Comparison of ENCODE assay signal across 8 mouse cellular contexts in genomic region chr4:84523211-84523610, GRCm38 (mm10).
DNase-seq lines count a peak whose midpoint lies in the region; ATAC-seq and TF ChIP-seq lines count a peak whose summit lies in the region.

No protein-coding gene starts in this region.

- peak; percentile 13 to 41 for DNase-seq in cerebellum, postnatal 10 days
- DNase-seq in cerebellum, postnatal 4 days (ENCODE audit: low spot score in 2 of 2): no peak
- peak; percentile 68 for DNase-seq in embryonic facial prominence, embryonic 14.5 days (ENCODE audit: low spot score)
- DNase-seq in layer of hippocampus, postnatal 14 days (ENCODE audit: low spot score in 2 of 2): no peak

- TF ChIP-seq POLR2A in ES-Bruce4 (IDR thresholded peaks at IDR 0.05; ENCODE audit: insufficient read depth, low read length): no peak

- no peaks in the 10 kb centered on the region for H3K27me3 ChIP-seq in ES-Bruce4 (ENCODE audit: control insufficient read depth, insufficient read depth, low read length, poor library complexity, severe bottlenecking)
- H3K27me3 ChIP-seq in embryonic facial prominence, embryonic 14.5 days (replicated peaks; ENCODE audit: control insufficient read depth, insufficient read depth, low read length): no peaks in the 10 kb centered on the region
- 0 out of 2 replicates have a peak, but pooled peaks cover 5% of the 10 kb centered on the region for H3K27me3 ChIP-seq in hindbrain, embryonic 15.5 days
- H3K27me3 ChIP-seq in midbrain, embryonic 15.5 days (replicated peaks): no peaks in the 10 kb centered on the region

- H3K27ac ChIP-seq in ES-Bruce4 (ENCODE audit: insufficient read depth, low read length): peak overlapping the region; percentile 51
- H3K27ac ChIP-seq in embryonic facial prominence, embryonic 14.5 days (replicated peaks; ENCODE audit: low read depth, low read length): peak overlapping the region; percentile 72
- no peak overlapping the region for H3K27ac ChIP-seq in hindbrain, embryonic 15.5 days (replicated peaks)
- H3K27ac ChIP-seq in midbrain, embryonic 15.5 days: no peak overlapping the region

- ATAC-seq in embryonic facial prominence, embryonic 14.5 days (ENCODE audit: low read depth): peak; percentile 67; the same call in 1 of the 2 replicates
- peak; percentile 38; the same call in 1 of the 2 replicates for ATAC-seq in hindbrain, embryonic 15.5 days (ENCODE audit: low FRiP score, low read depth)
- ATAC-seq in midbrain, embryonic 15.5 days (replicated peaks): 0 out of 2 replicates have a peak, but pooled peaks have one; percentile 48
- ATAC-seq in megakaryocyte-erythroid progenitor cell, adult 5-6 weeks (replicated peaks; ENCODE audit: low FRiP score, low TSS enrichment, poor library complexity, severe bottlenecking): no peak

- no peak overlapping the region for H3K4me3 ChIP-seq in ES-Bruce4 (ENCODE audit: low read depth, low read length)
- no peak overlapping the region for H3K4me3 ChIP-seq in embryonic facial prominence, embryonic 14.5 days (ENCODE audit: low read depth, low read length)
- H3K4me3 ChIP-seq in hindbrain, embryonic 15.5 days: no peak overlapping the region
- no peak overlapping the region for H3K4me3 ChIP-seq in midbrain, embryonic 15.5 days

- H3K9me3 ChIP-seq in ES-Bruce4 (replicated peaks; ENCODE audit: control insufficient read depth, insufficient read depth, low read length, poor library complexity, severe bottlenecking): no peaks in the 10 kb centered on the region
- H3K9me3 ChIP-seq in embryonic facial prominence, embryonic 14.5 days (ENCODE audit: control insufficient read depth, low read length): no peaks in the 10 kb centered on the region
- H3K9me3 ChIP-seq in hindbrain, embryonic 15.5 days: no peaks in the 10 kb centered on the region
- H3K9me3 ChIP-seq in midbrain, embryonic 15.5 days: no peaks in the 10 kb centered on the region

- WGBS in embryonic facial prominence, embryonic 14.5 days: 7% methylated on average over 5 of the region's 5 CpGs
- WGBS in hindbrain, embryonic 15.5 days: 15% methylated on average over 5 of the region's 5 CpGs
- WGBS in midbrain, embryonic 15.5 days: 12% methylated on average over 5 of the region's 5 CpGs

- H3K4me1 ChIP-seq in ES-Bruce4 (ENCODE audit: control insufficient read depth, insufficient read depth, low read length): no peaks in the 10 kb centered on the region
- peaks cover 30% of the 10 kb centered on the region for H3K4me1 ChIP-seq in embryonic facial prominence, embryonic 14.5 days (ENCODE audit: control insufficient read depth, insufficient read depth, low read length)
- H3K4me1 ChIP-seq in hindbrain, embryonic 15.5 days (replicated peaks): peaks cover 17% of the 10 kb centered on the region
- H3K4me1 ChIP-seq in midbrain, embryonic 15.5 days: peaks cover 19% of the 10 kb centered on the region

- 0 out of 2 replicates have a peak, but pooled peaks have one; percentile 12 for TF ChIP-seq EP300 in ES-Bruce4 (IDR thresholded peaks at IDR 0.05; ENCODE audit: insufficient read depth, low read depth, low read length)

- no peak overlapping the region for H3K9ac ChIP-seq in ES-Bruce4 (ENCODE audit: low read depth, poor library complexity, severe bottlenecking)
- H3K9ac ChIP-seq in embryonic facial prominence, embryonic 14.5 days (ENCODE audit: low read depth, low read length): peak overlapping the region; percentile 44; the same call in 1 of the 2 replicates
- H3K9ac ChIP-seq in hindbrain, embryonic 15.5 days: no peak overlapping the region
- H3K9ac ChIP-seq in midbrain, embryonic 15.5 days: no peak overlapping the region

- no peak overlapping the region for H3K4me2 ChIP-seq in embryonic facial prominence, embryonic 14.5 days (ENCODE audit: low read depth, low read length)
- no peak overlapping the region for H3K4me2 ChIP-seq in hindbrain, embryonic 15.5 days
- H3K4me2 ChIP-seq in midbrain, embryonic 15.5 days: no peak overlapping the region

- no peaks in the 10 kb centered on the region for H3K36me3 ChIP-seq in ES-Bruce4 (ENCODE audit: control insufficient read depth, insufficient read depth, low read length, poor library complexity, severe bottlenecking)
- H3K36me3 ChIP-seq in embryonic facial prominence, embryonic 14.5 days (ENCODE audit: control insufficient read depth, insufficient read depth, low read length): no peaks in the 10 kb centered on the region
- H3K36me3 ChIP-seq in hindbrain, embryonic 15.5 days: no peaks in the 10 kb centered on the region
- no peaks in the 10 kb centered on the region for H3K36me3 ChIP-seq in midbrain, embryonic 15.5 days (replicated peaks)

- no peak for TF ChIP-seq CTCF in ES-Bruce4 (IDR thresholded peaks at IDR 0.05; ENCODE audit: low read depth, low read length)

Comparison
In these comparisons a context has a peak if more than half of its experiments do, and no peak if none do; other contexts are left out.
1. DNase-seq: peak in cerebellum, postnatal 10 days (2 of 2) and embryonic facial prominence, embryonic 14.5 days (single experiment); none in cerebellum, postnatal 4 days (0 of 2) and layer of hippocampus, postnatal 14 days (0 of 2).
2. H3K27ac ChIP-seq: peak in ES-Bruce4 (single experiment) and embryonic facial prominence, embryonic 14.5 days (single experiment); none in hindbrain, embryonic 15.5 days (single experiment) and midbrain, embryonic 15.5 days (single experiment).